Mouse (Mus musculus) bone marrow macrophage, adult 2 months (primary cell): Measurements from ENCODE around the gene Ranbp3.

Experiments
- CTCF ChIP-seq: IDR thresholded peaks from 2 replicates; pipeline ENCODE4 v1.5.1; 2012; ENCODE audit warnings: low read depth, mild to moderate bottlenecking, low read length, moderate library complexity
- POLR2A ChIP-seq: IDR thresholded peaks from 2 replicates; pipeline ENCODE4 v1.6.1; 2012; ENCODE audit warnings: mild to moderate bottlenecking, low read depth, low read length, borderline replicate concordance

GRCm38 (mm10) chr17:56722441-56722840 is 49.3 kb downstream of the Ranbp3 start:
- TF ChIP-seq POLR2A = no peak
- no peak for TF ChIP-seq CTCF
